Mouse (Mus musculus) kidney, postnatal 14 days (tissue): ENCODE results near the gene Pnrc2.

Source experiments
- DNase-seq: peaks from one replicate; pipeline ENCODE4 v3.0.0; 2022; ENCODE audit warnings: mixed read lengths

Pnrc2 gene

DNA sequence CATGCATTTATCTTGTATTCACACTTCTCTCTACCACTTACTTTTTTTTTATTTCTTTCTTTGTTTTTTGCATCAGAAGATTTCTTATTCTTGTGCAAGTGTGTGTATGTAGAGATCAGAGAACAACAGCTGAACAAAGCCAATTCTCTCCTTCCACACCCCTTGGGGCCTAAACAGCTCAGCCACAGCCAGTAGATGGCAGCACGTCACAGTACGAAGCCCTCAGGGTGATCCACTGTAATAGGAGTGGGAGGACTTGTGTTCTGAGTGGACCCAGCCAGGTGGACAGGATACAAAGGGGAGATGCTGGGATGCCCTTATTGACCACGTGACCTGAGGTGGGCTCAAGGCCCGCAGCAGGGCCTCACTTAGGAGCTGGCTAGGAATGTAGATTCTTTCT, 16.2 kb upstream of the Pnrc2 start:
- peak; percentile 84 for DNase-seq

DNA sequence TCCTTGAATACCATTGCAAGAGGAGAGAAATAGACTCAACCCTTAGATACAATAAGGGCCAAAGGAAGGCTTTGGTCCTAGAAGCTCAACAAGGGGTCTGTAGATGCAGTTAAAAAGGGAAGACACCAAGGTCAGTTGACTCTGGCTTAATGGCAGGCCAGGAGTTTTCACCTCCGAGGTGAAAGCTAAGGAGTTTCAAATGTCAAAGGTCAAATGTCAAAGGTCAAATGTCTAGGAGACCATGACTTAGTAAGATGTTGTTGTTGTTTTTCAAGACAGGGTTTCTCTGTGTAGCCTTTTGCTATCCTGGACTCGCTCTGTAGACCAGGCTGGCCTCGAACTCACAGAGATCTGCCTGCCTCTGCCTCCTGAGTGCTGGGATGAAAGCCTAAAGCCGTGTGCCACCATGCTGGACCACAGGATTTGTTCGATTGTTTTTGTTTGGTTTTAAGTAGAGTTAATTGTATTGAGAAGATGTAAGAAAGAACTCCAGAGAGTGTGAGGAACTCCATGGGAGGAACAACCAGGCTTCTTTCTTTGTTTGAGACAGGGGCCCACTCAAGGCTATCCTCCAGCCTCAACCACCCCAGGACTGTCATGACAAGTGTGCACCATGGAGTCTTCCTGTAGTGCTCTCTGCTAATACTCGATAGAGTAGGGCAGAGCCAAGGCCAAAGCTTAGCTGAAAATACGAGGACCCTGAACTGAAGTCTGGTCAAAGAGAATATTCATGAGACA, 15.7 kb upstream of the Pnrc2 start:
- DNase-seq = no peak

DNA sequence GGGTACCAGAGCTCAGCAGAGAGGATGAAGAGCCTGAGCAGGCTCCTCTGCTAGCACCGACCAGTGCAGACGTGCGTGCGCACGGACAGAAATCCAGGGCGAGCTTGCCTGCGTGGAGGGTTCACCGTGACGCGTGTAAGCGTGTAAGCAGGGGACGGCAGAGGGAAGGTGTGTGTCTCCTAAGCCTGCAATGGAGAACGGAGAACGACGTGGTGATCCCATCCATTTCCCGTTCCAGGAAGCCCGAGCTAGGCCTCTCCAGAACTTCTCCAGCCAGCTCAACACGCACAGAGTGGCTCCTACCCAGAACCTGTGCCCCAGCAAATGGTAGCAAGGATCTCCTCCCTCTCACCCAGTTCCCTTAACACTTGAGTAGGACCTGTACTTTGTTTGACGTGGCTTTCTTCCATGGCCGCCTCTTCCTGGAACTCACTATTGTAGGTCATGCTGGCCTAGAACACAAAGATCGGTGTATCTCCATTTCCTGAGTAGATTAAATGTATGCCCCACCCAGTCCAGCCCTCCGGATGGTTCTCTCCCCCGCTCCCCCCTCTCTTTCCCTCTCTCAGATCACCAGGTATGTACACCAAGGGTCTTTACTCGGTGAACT, 14.9 kb upstream of the Pnrc2 start:
- no peak for DNase-seq

DNA sequence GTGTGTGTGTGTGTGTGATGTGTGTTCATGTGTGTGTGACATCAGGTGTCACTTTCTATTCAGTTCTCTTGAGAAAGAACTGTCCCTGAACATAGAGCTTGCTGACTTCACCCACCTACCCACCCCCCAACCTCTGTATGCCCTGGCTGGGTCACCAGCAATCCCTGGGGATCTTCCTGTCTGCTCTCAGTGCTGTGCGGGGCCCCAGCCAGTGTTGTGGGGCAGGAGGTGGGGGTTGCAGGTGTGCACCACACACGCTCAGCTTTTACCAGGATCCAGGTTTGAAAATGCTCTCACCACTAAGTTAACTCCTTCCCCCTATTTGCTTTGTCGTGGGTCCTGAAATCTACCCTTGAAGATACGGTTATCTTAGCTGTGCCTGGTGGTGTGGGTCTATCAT, 12.5 kb upstream of the Pnrc2 start:
- no peak for DNase-seq

DNA sequence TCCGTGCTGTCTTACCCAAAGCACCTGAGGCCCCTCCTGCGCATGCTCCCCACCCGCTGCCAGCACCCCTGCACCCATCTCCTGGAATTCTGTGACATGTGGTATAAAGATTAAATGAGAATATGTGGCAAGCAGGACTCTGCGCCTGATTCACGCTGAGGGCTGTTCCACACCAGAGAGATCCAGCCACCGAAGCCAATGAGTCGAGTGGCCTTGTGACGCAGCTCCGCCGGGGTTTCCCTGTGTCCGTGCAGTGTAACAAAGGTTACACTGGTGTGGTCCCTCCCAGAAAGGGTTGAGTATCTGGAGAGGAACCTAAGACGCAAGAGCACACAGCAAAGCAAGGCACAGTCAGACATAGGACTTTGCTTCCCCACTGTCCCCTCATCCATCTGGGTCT, 12.0 kb upstream of the Pnrc2 start:
- no peak for DNase-seq

DNA sequence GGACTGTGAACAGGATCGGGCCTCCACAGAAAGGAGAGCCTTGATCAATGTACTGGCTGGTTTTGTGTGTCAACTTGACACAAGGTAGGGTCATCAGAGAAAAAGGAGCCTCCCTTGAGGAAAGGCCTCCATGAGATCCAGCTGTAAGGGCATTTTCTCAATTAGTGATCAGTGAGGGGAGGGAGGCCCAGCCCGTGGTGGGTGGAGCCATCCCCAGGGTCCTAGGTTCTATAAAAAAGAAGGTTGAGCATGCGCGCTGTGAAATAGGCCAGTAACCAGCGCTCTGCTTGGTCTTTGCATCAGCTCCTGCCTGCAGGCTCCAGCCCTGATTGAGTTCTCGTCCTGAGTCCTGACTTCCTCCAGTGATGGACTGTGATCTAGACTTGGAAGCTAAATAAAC, 10.9 kb upstream of the Pnrc2 start:
- DNase-seq = no peak

DNA sequence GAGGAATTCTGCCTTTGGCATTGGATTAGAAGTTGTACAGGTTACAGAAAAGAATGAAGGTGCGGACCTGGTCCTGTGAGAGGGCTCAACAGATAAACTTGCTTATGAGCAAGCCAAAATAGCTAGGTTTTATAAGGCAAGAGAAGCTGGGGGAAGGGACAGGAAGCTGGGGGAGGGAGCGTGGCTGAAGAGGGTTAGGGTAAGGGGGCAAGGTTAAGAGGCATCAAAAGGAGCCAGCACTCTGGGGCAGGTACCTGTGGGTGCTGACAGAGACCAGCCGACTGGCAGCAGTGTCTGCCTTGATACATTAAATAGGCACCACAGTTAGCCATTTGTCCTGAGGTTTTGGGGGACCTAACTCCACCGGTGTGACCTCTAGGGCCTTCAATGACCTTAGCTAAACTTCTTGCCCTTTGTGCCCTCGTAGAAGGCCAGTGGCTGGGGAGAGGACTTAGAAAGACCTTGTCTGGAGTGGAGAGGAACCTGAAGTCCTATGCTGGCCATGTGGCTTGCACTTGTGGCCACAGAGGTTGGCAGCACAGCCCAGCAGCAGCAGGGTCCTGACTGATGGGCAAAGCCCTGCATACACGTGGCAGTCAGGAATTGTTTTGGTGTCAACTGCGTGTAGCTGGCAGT, 10.3 kb upstream of the Pnrc2 start:
- DNase-seq = no peak

DNA sequence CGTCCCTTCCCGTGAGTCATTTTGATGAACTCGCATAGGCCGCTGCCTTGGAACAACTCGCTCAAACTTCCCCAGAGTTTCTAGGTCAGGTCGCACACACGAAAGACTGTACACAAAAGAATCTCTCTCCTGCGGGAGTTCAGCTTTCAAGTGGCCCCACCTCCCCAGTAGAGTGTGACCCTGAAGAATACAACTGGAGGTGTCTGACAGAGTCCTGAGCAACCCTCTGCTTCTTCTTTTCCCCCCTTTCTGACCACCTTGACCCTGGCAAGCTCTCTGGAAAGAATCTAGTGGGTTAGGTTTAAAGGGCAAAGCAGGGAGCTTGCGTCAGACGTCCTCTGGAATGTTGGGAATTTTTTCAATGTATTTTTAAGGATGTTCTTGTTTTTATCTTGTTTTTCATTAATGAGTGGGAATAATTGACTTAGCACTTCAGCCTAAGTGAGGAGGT, 9.8 kb upstream of the Pnrc2 start:
- DNase-seq = peak; percentile 51

DNA sequence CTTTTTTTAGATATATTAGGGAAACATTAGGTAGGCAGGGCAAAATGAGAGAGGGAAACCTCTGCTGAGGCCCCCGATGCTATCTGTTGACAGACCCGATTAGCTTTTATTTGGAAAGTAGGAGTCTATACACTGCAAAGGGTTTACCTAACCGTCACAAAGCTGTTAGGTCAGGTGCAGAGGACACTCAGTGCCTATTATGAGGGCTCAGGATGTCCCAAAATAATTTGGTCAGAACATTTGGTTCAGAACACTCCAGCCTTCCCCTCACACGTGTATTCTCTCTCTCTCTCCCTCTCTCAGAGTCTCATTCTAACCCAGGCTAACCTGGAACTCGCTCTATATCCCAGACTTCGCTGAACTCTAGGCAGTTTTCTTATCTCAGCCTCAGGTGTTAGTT, 8.4 kb upstream of the Pnrc2 start:
- DNase-seq = no peak

DNA sequence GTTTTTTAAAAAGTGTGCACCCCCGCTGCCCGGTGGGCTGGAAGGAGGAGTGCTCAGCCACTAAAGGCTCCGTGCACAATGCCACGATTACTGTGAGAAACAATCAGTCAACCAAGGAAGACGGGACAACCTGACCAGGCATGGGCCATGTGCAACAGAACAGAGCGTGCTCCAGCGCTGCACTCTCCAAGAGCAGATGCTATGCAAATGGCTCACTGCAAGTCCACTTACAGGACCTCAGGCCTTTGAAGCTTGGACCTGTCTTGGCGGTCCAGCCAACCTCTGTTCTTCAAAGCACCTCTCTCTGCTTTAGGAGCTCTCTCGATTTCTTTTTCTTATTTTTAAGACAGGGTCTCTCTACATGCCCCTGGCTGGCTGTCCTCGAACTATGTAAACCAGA, 6.9 kb upstream of the Pnrc2 start:
- DNase-seq = no peak

DNA sequence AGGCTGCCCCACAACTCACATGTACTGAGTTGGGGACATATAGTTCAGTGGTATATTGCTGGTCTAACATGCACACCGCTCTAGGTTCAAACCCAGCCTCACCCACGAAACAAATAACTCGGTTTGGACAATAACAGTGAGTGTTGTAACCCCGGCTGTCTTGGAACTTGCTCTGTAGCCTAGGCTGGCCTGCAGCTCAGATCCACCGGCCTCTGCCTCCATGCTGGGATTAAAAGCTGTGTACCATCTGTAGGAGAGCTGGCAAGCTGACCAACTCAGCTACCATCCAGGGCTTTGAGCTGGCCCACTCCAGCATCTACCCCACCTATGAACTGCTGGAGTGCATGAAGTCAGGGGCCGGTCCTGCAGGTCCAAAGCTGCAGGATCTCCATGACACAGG, 6.4 kb upstream of the Pnrc2 start:
- no peak for DNase-seq

DNA sequence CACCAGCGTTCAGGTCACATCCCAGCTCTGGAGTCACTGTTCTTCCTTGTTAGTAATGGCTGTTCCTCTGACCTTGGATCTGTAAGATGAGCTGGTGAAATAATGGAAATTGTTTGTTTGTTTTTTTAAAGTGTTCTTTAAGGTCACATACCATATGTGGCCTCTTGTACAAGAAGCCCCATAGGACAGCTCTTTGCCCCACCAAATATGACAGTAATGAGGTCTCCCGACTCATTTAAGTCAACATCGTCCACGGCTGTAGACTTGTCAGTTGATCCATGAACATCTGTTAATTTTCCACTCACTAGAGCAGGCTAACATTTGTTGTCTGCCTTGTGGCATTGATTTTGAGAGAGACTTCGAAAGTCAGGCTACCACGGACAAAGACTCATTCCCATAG, 5.4 kb upstream of the Pnrc2 start:
- no peak for DNase-seq

DNA sequence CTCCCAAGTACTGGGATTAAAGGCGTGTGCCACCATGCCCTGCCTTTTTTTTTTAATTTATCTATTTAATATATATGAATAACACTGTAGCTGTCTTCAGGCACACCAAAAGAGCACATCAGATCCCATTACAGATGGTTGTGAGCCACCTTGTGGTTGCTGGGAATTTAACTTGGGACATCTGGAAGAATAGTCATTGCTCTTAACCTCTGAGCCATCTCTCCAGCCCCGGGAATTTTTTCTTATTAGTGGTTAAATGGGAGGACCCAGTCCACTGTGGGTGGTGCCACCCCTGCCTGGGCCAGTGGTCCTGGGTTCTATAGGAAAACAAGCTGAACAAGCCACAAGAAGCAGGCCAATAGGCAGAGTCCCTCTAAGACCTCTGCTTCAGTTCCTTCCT, 4.1 kb upstream of the Pnrc2 start:
- DNase-seq = peak; percentile 67

DNA sequence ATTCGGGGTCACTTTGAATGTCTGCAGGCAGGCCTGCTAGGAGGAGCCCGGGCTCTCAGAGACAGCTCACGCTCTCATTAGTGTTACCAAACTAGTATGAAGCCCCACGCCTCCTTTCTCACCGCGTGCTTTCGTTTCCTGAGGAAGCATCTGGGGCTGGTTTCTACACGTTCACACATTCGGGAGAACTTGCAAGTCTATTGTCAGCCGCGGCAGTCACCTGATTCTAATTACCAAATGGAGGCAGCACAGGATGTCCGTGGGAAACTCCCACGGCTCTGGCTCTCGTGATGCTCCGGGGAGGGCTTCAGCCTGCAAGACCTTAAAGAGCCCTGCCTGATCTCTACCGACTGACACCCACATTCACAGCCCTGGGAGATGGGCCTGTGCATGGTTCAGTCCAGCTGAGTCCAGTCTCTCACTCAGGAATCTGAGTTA, 3.0 kb upstream of the Pnrc2 start:
- DNase-seq = peak; percentile 87

DNA sequence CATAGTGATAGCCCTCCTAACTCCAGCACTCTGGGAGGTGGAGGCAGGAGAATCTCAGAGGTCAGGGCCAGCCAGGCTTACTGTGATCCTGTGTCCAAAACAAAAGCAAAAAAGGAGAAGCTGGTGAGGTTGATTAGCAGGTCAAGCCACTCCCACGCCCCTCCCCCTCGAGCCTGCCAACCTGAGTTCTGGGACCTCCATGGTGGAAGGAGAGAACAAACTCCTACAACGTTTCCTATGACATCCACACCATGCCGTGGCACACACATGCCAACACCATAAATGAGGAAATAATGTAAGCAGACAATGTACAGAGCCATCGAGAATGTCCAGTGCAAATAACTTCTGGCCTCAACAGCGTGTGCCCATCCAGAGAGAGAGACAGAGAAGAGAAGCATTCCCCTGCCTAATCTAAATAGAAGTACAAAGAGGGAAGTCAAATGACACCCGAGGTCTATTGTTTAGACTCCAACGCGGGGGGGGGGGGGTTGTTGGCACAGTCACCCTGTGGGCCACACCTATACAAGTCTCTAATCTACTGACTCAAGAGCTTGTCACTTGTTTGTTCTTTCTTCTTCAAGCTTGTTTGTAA, 2.4 kb upstream of the Pnrc2 start:
- peak; percentile 70 for DNase-seq

DNA sequence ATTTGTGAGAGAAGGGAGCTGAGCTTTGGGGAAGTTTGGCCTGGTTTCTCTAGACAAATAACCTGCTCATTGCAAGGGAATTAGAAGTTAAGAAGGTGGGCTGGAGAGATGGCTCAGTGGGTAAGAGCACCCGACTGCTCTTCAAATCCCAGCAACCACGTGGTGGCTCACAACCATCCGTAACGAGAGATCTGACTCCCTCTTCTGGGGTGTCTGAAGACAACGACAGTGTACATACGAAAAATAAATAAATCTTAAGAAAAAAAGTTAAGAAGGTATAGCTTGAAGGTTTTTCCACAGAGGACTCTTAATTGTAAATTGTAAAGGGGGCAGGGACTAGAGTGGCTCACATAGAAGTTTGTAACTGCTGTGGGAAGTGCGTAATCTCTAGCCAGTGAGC, 1.9 kb upstream of the Pnrc2 start:
- no peak for DNase-seq

DNA sequence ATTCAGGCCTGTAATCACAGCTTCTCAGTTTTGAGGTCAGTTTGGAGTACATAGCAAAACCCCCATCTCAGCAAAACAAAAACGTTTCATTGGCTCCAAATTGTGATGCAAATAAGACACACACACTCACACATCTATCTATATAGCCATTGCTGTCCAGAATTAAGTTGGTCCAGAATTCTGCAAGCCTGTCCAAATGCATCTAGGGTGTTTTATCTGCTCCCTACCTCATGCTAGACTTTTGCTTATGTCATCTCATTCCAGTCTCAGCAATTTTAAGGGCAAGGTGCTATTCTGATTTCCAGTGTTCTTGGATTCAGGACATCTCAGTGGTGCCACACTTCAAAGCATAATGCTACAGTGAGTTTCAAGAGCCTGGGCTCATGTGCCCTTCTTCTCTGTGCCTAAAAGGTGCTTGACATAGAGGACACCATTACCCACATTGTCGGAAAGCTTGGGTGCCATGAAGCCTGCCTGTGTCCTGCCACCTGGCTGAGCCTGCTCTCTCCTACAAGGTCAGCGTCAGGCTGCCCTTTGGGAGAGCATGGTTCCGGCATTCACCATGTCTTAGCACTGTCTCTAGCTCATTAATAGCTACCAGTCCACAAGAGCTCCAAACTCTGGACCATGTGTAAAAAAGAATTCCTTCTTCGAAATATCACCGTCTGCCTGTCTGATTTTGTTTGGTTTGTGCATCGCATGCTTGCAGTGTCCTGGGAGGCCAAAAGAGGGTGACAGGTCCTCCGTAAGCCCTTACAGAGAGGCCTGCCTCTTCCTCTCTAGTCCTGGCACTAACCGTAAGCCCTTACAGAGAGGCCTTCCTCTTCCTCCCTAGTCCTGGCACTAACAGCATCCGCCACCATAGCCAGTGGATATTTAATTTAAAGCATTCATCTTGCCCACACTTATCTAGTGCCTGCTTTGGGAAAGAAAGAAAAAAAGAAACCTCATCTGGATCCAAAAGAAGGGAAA, 1.2 kb upstream of the Pnrc2 start:
- no peak for DNase-seq

DNA sequence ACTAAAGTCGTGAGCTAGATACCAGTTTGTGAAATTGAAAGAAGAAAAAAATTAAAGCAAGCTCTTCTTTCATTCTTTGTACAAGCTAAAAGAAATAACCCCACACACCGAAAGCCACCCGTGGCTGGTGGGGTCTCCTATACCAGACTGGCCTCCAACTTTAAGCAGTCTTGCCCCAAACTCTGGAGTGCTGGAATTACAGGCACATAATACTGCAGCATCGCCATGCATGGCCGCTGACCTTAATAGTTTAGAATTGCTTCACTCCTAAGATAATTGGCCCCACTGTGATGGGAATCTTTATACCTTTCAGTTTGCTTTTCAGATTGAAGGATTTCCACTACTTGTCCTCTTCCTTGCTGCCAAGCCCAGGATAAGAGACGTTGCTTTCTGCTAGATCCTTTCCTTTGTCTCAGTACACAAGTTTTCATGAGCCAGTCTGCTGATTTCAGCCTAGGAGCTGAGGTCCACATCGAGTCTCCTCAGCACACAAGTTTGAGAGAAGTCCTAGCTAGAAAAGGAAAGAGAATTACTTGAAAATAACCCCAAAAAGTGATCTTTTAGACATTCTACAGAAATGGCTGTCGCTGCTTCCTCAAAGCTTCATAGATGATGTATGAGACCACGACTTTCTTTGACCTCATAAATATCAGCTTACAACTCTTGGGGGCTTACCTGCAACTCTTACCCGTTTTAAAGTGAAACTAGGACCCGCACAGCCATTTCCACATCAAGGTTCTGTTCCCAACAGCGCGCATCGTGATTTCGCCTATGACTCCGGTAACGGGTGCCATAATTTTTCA, 860 bp downstream of the Pnrc2 start:
- peak; percentile 16 for DNase-seq

DNA sequence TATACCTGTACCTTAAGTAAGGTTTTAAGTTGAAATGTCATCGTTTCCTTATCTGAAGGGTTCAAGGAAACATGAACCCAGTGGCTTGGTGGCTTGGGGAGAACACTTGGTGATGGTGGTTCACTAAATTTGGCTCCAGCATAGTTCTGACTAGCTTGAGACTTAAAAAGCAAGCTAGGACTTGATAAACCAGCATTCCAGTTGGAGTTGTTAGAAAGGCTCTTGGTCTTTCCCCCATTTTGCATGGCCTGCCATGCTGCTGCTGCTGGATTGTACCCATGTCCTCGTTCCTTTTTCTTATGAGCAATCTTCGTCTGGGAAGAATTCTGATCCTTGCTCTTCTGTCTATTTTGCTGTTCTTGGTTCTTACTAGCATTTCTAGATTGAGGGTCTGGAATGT, 1.6 kb downstream of the Pnrc2 start:
- DNase-seq = no peak

DNA sequence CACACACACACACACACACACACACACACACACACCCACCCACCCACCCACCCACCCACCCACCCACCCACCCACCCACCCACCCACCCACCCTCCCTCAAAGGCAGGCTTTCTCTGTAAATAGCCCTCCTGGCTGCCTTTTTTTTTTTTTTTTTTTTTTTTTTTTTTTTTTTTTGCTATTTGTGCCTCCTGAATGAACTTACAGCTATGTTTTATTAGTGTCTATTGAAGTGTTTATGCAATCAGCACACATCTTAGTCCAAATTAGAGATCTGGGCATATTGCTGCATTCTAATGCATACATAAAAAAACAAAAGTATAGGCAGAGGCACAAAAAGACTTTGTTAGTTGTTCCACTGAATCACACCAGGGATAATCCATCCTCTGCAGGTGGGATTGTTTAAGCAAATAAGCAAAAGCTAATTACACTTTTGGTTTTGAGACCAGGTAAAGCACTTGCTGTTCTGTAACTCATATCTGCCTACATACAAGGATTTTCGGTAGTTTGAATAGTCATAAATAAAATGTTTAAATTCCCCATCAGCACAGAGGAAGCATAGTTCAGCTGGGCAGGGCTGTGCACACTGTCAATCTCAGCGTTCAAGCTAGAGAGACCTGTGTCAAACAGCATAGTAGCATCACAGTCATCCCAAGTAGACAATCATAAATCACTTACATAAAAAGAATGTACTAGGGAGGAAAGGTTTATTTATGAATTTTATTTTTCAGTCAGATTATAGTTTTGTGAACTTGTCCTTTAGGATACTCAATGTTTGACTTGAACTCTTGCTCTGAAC, 3.2 kb downstream of the Pnrc2 start:
- DNase-seq = no peak

DNA sequence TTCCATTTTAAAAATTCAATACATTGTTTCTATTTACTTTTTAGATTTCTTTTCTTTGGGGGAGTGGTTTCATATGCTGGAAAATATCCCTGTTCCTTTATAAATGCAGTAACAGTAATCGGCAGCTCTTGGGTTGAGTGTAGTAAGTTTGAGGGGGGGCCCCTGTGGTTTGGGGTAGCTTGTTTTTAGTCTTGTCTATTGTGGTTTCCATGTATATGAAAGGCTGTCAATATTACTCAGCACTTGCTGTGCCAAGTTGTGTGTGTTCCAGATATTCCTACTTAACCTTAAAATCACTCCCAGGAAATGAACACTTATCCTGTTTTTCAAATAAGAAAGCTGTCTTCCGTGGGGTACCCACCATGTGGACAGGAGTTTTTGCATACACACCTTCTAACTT, 4.7 kb downstream of the Pnrc2 start:
- no peak for DNase-seq
